Mouse (Mus musculus) midbrain, embryonic 14.5 days (tissue): ENCODE data around the gene Kbtbd13. TPM values are rescaled to one million over a fixed set of nuclear protein-coding genes. Genes with fewer than 3 reads are reported as not detected.

Experiments used
- ATAC-seq: fragments of 200-750 bp; cut with Nextera tagmentation; 2 replicates; pipeline ENCODE4 v1.8.0; 2017; ENCODE audit warnings: moderate number of reproducible peaks, moderate library complexity; ENCODE audit not compliant: low FRiP score, low TSS enrichment
- DNase-seq: peaks from one replicate; pipeline ENCODE4 v3.0.0-alpha.2; 2015
- H3K27ac ChIP-seq: fragments of 300-500 bp; sonication (generic); replicated peaks from 2 replicates; pipeline ENCODE4 v1.5.1; 2014; ENCODE audit warnings: mild to moderate bottlenecking, low read depth, low read length, moderate library complexity
- H3K27me3 ChIP-seq: fragments of 300-500 bp; sonication (generic); 2 replicates; pipeline ENCODE4 v1.6.1; 2014; ENCODE audit warnings: low read length, control low read depth, mixed read lengths; ENCODE audit not compliant: control insufficient read depth, insufficient read depth
- H3K36me3 ChIP-seq: fragments of 300-500 bp; sonication (generic); 2 replicates; pipeline ENCODE4 v1.6.1; 2014; ENCODE audit warnings: low read length, control low read depth; ENCODE audit not compliant: control insufficient read depth, insufficient read depth
- H3K4me1 ChIP-seq: fragments of 300-500 bp; sonication (generic); 2 replicates; pipeline ENCODE4 v1.6.1; 2014; ENCODE audit warnings: mild to moderate bottlenecking, antibody characterized with exemption, low read length, control low read depth; ENCODE audit not compliant: control insufficient read depth, insufficient read depth
- H3K4me2 ChIP-seq: fragments of 300-500 bp; sonication (generic); 2 replicates; pipeline ENCODE4 v1.6.1; 2014; ENCODE audit warnings: mild to moderate bottlenecking, low read length, moderate library complexity
- H3K4me3 ChIP-seq: fragments of 300-500 bp; sonication (generic); replicated peaks from 2 replicates; pipeline ENCODE4 v1.5.1; 2014; ENCODE audit warnings: low read depth, low read length
- H3K9ac ChIP-seq: fragments of 300-500 bp; sonication (generic); replicated peaks from 2 replicates; pipeline ENCODE4 v1.6.1; 2014; ENCODE audit warnings: mild to moderate bottlenecking, low read length, moderate library complexity
- H3K9me3 ChIP-seq: fragments of 300-500 bp; sonication (generic); 2 replicates; pipeline ENCODE4 v1.6.1; 2016; ENCODE audit warnings: low read length, control low read depth, mixed read lengths; ENCODE audit not compliant: control insufficient read depth
- WGBS: fragments of 180-500 bp; shearing (Covaris S2); extraction: QIAGEN DNeasy Blood & Tissue Kit; methylation state at CpG from one replicate; pipeline ENCODE4 v1.1.7; 2014; 5-methylcytosine and 5-hydroxymethylcytosine counted together
- polyA plus RNA-seq: library from polyadenylated mRNA; unstranded; fragments of >200 nt; fragmentation: Nextera tagmentation; extraction: Ambion mirVana; gene quantifications from 2 replicates; pipeline ENCODE4 v1.2.1, GENCODE M21; 2014

Gene Kbtbd13
- polyA plus RNA-seq: 0.23 and 0.47 TPM in 2 replicates

DNA sequence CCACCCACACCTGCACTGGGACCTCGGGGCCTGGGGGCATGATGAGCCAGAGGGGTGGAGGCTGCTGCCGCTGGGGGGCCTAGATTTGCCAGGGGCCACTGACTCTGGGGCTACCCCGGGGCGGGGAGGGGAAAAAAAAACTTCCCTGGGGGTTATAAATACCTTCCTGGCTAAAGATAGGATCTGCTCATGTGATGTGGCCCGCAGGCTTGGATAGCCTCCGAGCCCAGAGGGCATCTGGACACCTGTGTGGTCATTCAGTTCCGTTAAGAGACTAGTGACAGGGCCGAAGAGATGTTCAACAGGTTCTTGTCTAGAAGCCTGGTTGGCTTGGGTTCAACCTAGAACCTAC lies at the start of gene Kbtbd13:
Gene Kbtbd13 (minus strand): TSS at position 40 of the 352 bp plus-strand sequence.
- Histone ChIP-seq H3K4me2 (peak within 1 kb of the TSS; percentile 50), H3K27ac (no peak within 1 kb of the TSS), H3K4me1 (no peaks in the 10 kb centered on the region), H3K4me3 (peak within 1 kb of the TSS; percentile 35), H3K27me3 (peaks cover 40% of the 10 kb centered on the region), H3K36me3 (no peaks in the 10 kb centered on the region), H3K9ac (peak within 1 kb of the TSS; percentile 29; the same call in 1 of the 2 replicates), H3K9me3 (no peaks in the 10 kb centered on the region)
- DNase-seq: no peak
- WGBS: 40% methylated on average over 8 of the region's 8 CpGs
- no peak for ATAC-seq

DNA sequence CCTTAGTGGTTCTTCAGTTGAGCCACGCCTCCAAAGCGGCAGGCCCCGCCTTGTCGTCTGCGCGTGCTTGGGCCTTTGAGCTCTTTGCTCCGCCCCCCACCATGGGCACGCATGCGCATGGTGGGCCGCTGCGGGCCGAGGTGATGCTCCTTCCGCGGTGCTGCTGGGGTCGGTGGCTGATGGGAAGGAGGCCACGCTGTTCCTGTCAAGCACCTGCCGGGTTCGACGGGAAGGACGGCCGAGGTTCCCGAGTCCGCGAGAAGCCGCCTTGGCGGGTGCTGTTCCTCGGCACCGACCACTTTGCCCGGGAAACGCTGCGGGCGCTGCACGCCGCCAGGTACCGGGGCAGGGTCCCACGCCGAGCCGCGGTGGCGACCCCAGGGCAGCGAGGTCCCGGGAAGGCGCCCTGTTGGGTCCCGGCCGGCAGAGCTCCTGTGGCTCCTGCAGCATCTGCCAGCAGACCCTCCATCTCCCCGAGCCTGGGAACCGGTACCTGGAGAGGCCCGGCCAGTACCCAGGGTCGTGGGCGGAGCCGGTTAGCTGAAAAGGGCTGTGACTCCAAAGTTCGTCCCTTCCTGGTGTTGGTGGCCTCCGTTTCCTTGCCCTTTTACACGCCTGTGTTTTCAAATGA lies 44.3 kb upstream of the Kbtbd13 start, which contains the start of gene Mtfmt:
Gene Mtfmt (plus strand): TSS at position 112 of the 631 bp plus-strand sequence.
- ATAC-seq (peak; percentile 84), DNase-seq (peak; percentile 97)
- peak within 1 kb of the TSS; percentile 92 for H3K9ac ChIP-seq
- H3K9me3 ChIP-seq: no peaks in the 10 kb centered on the region
- H3K27me3 ChIP-seq: no peaks in the 10 kb centered on the region
- H3K27ac ChIP-seq: peak within 1 kb of the TSS; percentile 63
- H3K4me1 ChIP-seq: peaks cover 6% of the 10 kb centered on the region
- peak within 1 kb of the TSS; percentile 94 for H3K4me3 ChIP-seq
- under 1% methylated on average over 54 of the region's 54 CpGs for WGBS
- H3K36me3 ChIP-seq: peaks cover 12% of the 10 kb centered on the region
- peak within 1 kb of the TSS; percentile 66 for H3K4me2 ChIP-seq

DNA sequence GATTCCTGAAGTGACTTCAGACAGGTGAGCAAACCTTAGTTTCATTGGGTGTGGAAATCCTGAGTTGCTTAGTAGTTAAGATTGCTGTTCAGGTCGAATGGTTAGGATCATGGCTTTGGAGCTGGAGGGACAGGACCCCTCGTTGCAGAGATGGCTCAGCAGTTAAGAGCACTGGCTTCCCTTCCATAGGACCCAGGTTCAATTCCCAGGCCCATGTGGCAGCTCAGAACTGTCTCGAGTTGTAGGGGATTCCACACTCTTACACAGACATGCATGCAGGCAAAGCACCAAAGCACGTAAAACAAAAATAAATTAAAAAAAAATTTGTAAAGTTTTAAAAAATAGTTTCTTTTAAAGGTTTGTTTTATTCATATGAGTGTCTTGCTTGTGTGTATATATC lies 43.8 kb upstream of the Kbtbd13 start:
- peak overlapping the region; percentile 94; the same call in 1 of the 2 replicates for H3K4me3 ChIP-seq
- peaks cover 6% of the 10 kb centered on the region for H3K36me3 ChIP-seq
- DNase-seq: no peak
- 75% methylated on average over 4 of the region's 4 CpGs for WGBS
- H3K9me3 ChIP-seq: no peaks in the 10 kb centered on the region
- peaks cover 6% of the 10 kb centered on the region for H3K4me1 ChIP-seq
- ATAC-seq: no peak; the same call in 1 of the 2 replicates
- no peaks in the 10 kb centered on the region for H3K27me3 ChIP-seq
- no peak overlapping the region for H3K9ac ChIP-seq
- H3K4me2 ChIP-seq: peak overlapping the region; percentile 66; the same call in 1 of the 2 replicates
- no peak overlapping the region for H3K27ac ChIP-seq

DNA sequence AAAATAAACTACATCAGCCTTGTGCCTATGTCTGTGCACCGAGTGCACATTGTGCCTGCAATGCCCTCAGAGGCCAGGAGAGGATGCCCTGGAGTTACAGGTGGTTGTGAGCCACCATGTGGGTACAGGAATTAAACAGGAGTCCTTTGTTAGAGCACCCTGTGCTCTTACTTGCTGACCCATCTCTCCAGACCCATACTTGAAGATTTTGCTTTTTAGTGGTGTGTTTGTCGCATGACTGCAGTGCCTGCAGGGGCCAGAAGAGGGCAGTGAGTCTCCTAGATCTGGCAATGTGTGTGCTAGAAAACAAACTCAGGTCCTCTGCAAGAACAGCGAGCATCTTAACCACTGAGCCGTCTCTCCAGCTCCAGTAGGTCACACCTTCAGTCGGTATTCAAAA lies 42.7 kb upstream of the Kbtbd13 start:
- H3K4me1 ChIP-seq: peaks cover 6% of the 10 kb centered on the region
- 64% methylated on average over 5 of the region's 5 CpGs for whole genome bisulfite sequencing
- no peaks in the 10 kb centered on the region for H3K9me3 ChIP-seq
- no peaks in the 10 kb centered on the region for H3K27me3 ChIP-seq
- H3K4me3 ChIP-seq: no peak overlapping the region
- H3K36me3 ChIP-seq: peaks cover under 1% of the 10 kb centered on the region; the same call in 1 of the 2 replicates
- H3K9ac ChIP-seq: no peak overlapping the region
- no peak overlapping the region for H3K27ac ChIP-seq
- ATAC-seq: no peak
- no peak overlapping the region for H3K4me2 ChIP-seq
- peak; percentile 22 for DNase-seq

DNA sequence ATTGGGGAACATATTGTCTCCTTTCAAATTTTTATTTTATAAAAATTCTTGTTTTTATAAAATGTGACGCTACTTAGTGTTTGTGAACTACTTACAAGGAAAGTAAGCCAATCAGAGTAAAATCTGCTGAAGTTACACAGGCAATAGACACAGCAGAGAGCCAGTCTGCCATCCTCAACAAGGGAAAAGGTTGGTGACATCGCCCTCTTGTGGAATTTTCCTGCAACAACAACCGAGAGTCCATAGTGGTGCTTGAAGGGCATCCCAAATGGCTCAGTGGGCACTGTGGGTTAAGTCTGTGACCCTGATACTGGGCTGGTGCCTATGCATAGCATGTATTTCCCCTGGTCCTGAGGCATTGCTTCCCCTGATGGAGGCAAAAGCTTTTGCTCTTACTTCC lies 40.8 kb upstream of the Kbtbd13 start:
- WGBS: 1% methylated on average over 3 of the region's 3 CpGs
- no peak overlapping the region for H3K9ac ChIP-seq
- H3K4me3 ChIP-seq: no peak overlapping the region
- ATAC-seq (no peak), DNase-seq (peak; percentile 88)
- no peak overlapping the region for H3K4me2 ChIP-seq
- no peaks in the 10 kb centered on the region for H3K9me3 ChIP-seq
- no peaks in the 10 kb centered on the region for H3K36me3 ChIP-seq
- peaks cover 6% of the 10 kb centered on the region for H3K4me1 ChIP-seq
- no peak overlapping the region for H3K27ac ChIP-seq
- no peaks in the 10 kb centered on the region for H3K27me3 ChIP-seq

DNA sequence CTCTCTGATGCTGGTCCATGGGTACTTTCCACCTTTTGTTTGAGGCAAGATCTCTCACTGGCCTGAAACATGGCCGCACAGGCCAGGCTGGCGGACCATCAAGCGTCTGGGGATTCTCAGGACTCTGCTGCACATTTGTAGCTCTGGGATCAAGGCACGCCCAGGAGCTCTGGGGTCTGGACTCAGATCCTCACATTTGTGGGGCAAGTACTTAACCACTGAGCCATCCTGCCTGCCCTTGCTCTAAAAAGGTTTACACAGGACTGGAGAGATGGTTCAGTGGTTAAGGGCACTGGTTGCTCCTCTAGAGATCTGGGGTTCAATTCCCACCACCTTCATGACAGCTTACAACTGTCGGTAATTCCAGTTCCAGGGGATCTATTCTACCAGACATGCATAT lies 39.5 kb upstream of the Kbtbd13 start:
- Histone ChIP-seq H3K4me3 (no peak overlapping the region), H3K4me2 (no peak overlapping the region), H3K4me1 (no peaks in the 10 kb centered on the region), H3K9me3 (no peaks in the 10 kb centered on the region), H3K27ac (no peak overlapping the region), H3K9ac (no peak overlapping the region), H3K36me3 (no peaks in the 10 kb centered on the region), H3K27me3 (no peaks in the 10 kb centered on the region)
- DNase-seq (no peak), ATAC-seq (no peak)
- 83% methylated on average over 5 of the region's 5 CpGs for WGBS

DNA sequence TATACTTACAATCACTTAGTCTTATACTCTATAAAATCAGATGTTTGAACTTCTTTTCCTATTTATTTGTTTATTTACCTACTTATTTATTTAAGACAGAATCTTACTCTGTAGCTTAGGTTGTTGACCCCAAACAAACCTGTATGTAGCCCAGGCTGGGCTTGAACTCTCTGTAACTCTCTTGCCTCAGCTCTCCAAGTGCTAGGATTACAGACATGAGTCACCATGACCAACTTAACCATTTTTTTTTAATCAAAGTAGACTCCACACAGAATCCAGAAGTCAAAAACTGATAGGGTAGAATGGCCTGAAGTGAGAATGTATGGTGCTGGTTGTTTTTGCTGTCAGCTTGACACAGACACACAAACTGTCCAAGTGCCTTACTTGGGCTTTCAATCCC lies 38.9 kb upstream of the Kbtbd13 start:
- Histone ChIP-seq H3K4me3 (no peak overlapping the region), H3K36me3 (no peaks in the 10 kb centered on the region), H3K4me1 (no peaks in the 10 kb centered on the region), H3K9me3 (no peaks in the 10 kb centered on the region), H3K27me3 (no peaks in the 10 kb centered on the region), H3K9ac (no peak overlapping the region), H3K4me2 (no peak overlapping the region), H3K27ac (no peak overlapping the region)
- ATAC-seq: no peak
- DNase-seq: no peak

DNA sequence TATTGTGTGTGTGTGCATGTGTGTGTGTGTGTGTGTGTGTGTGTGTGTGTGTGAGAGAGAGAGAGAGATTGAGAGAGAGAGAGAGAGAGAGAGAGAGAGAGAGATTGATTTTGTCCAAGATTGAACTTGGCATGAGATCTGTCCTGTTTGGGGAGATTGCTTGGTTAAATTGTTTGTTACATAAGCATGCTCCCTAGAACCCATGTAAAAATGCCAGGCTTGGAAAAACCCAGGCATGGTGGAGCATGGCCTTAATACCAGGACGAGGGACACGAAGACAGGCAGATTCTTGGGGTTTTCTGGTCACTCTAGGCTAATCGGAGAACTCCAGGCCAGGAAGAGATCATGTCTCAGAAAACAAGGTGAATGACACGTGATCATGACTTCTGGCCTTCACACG lies 36.6 kb upstream of the Kbtbd13 start:
- no peaks in the 10 kb centered on the region for H3K9me3 ChIP-seq
- H3K4me3 ChIP-seq: no peak overlapping the region
- no peak overlapping the region for H3K4me2 ChIP-seq
- ATAC-seq (no peak), DNase-seq (no peak)
- 89% methylated on average over 5 of the region's 5 CpGs for WGBS
- H3K9ac ChIP-seq: no peak overlapping the region
- no peaks in the 10 kb centered on the region for H3K27me3 ChIP-seq
- no peaks in the 10 kb centered on the region for H3K4me1 ChIP-seq
- H3K27ac ChIP-seq: no peak overlapping the region
- no peaks in the 10 kb centered on the region for H3K36me3 ChIP-seq

DNA sequence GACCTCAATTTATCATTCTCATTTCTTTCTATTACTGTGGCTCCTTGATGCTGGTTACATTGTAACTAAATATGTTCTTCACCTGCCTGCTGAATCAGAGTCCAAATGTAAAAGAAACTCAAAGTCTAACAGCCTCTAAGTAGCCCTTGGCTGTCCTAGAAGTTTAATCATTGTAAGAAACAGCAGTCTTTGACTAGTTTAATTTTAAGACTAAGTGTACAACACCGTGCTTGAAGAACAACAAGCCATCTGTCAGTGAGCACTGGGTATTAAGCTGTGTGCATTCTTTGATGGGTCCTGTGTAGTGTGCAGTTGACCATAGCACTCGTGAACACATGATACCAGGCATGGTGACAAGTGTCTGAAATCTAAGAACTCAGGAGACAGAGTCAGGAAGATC lies 36.1 kb upstream of the Kbtbd13 start:
- Histone ChIP-seq H3K36me3 (no peaks in the 10 kb centered on the region), H3K4me3 (no peak overlapping the region), H3K27me3 (no peaks in the 10 kb centered on the region), H3K4me2 (no peak overlapping the region), H3K9me3 (no peaks in the 10 kb centered on the region), H3K9ac (no peak overlapping the region), H3K27ac (no peak overlapping the region), H3K4me1 (no peaks in the 10 kb centered on the region)
- no peak for DNase-seq
- WGBS: 68% methylated on average over 2 of the region's 2 CpGs
- ATAC-seq: no peak
